Mouse (Mus musculus) Muller cell, postnatal 12 days (primary cell): ENCODE data around the gene Cox6b2.

Experiments
- DNase-seq: peaks from one replicate; pipeline ENCODE4 v3.0.0-alpha.2; 2015; ENCODE audit errors: inconsistent ontology term

The Cox6b2 gene

DNA sequence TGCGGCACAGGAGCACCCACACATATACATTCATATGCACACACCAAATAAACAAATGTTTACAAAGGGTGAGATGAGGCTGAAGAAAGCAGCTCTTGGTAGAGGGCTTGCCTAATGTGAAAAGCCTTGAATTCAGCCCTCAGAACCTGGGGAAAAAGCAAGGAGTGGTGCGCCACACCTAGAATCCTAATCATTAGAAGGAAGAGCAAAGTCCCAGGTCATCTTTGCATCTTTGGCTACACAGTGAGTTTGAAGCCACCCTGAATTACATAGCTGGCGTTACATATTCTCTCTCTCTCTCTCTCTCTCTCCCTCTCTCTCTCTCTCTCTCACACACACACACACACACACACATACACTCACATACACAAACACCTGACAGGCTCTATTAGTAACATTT, 33.6 kb downstream of the Cox6b2 start:
- no peak for DNase-seq

DNA sequence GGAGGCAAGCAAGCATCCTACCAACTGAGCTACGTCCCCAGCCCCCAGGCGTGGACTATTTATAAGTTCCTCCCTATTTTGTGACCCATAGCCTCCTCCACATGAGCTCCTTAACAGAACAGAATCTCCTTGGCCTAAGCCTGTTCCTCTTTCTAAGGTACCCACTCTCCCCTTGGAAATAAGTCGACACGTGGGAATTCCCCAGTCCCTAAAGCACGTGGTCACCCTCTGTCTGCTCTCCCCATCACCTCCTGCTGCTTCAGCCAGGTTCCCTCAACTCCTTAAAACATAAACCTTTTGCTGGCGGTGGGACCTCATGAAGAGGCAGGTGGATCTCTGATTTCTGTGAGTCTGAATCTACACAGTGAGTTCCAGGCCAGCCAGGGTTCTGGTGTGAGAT, 35.9 kb downstream of the Cox6b2 start:
- no peak for DNase-seq

DNA sequence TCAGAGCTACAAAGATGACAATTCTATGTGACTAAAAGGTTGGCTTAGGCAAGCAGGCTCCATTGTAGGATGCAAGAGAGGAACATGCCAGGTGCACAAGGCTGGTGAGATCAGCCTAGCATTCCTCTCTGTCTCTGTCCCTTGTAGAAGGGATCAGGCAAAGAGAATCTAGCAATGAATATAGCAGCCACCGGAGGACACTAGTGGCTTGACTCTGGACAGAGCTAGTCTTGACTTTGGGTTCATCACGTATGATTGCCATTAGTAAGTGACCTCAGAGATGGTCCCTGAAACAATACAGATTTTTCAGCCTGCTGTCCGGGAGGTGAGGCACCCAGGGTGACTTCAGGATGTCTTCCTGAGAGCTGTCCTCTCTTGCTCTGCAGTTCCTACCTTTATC, 40.3 kb downstream of the Cox6b2 start:
- DNase-seq: no peak

GRCm38 (mm10) chr7:4705098-4705497, 47.8 kb downstream of the Cox6b2 start:
- peak; percentile 26 for DNase-seq

GRCm38 (mm10) chr7:4703195-4703594, 49.7 kb downstream of the Cox6b2 start:
- no peak for DNase-seq

GRCm38 (mm10) chr7:4702334-4702733, 50.6 kb downstream of the Cox6b2 start:
- DNase-seq: no peak
